Mouse (Mus musculus) intestine, postnatal 0 days (tissue): Measurements from ENCODE around the gene Stim1. TPM values are rescaled to one million over a fixed set of nuclear protein-coding genes. Genes with fewer than 3 reads are reported as not detected.
A peak's percentile ranks its signal among the peaks of the same experiment; 100 is the strongest.
"Not testable (repeated sequence)": the region's sequence is repeated elsewhere in the genome, so short reads cannot be mapped to it uniquely, and the experiment has no call there.

ENCODE experiments used
- ATAC-seq: fragments of 200-750 bp; cut with Nextera tagmentation; 2 replicates; pipeline ENCODE4 v1.8.0; 2017; ENCODE audit warnings: mild to moderate bottlenecking, moderate TSS enrichment, moderate library complexity
- H3K27ac ChIP-seq: fragments of 300-500 bp; sonication (generic); 2 replicates; pipeline ENCODE4 v1.5.1; 2014; ENCODE audit warnings: mild to moderate bottlenecking, low read depth, low read length, moderate library complexity
- H3K27me3 ChIP-seq: fragments of 300-500 bp; sonication (generic); replicated peaks from 2 replicates; pipeline ENCODE4 v1.6.1; 2014; ENCODE audit warnings: low read length, mixed read lengths; ENCODE audit not compliant: control insufficient read depth, insufficient read depth
- H3K36me3 ChIP-seq: fragments of 300-500 bp; sonication (generic); 2 replicates; pipeline ENCODE4 v1.6.1; 2014; ENCODE audit warnings: mild to moderate bottlenecking, moderate library complexity; ENCODE audit not compliant: control insufficient read depth, insufficient read depth
- H3K4me1 ChIP-seq: fragments of 300-500 bp; sonication (generic); replicated peaks from 2 replicates; pipeline ENCODE4 v1.6.1; 2014; ENCODE audit warnings: antibody characterized with exemption, low read length, mixed read lengths; ENCODE audit not compliant: control insufficient read depth, insufficient read depth
- H3K4me2 ChIP-seq: fragments of 300-500 bp; sonication (generic); replicated peaks from 2 replicates; pipeline ENCODE4 v1.6.1; 2014; ENCODE audit warnings: low read depth, mild to moderate bottlenecking, moderate library complexity
- H3K4me3 ChIP-seq: fragments of 300-500 bp; sonication (generic); 2 replicates; pipeline ENCODE4 v1.5.1; 2014; ENCODE audit warnings: low read depth, low read length
- H3K9ac ChIP-seq: fragments of 300-500 bp; sonication (generic); 2 replicates; pipeline ENCODE4 v1.6.1; 2014; ENCODE audit warnings: mild to moderate bottlenecking, low read depth, low read length
- H3K9me3 ChIP-seq: fragments of 300-500 bp; sonication (generic); 2 replicates; pipeline ENCODE4 v1.6.1; 2016; ENCODE audit warnings: mixed run types; ENCODE audit not compliant: control insufficient read depth
- CTCF ChIP-seq: sonication (generic); IDR thresholded peaks from 2 replicates; pipeline ENCODE4 v1.5.1; 2016; ENCODE audit warnings: low read depth, mild to moderate bottlenecking, control low read depth, antibody characterized with exemption, moderate library complexity
- WGBS: fragments of 180-500 bp; shearing (Covaris S2); extraction: QIAGEN DNeasy Blood & Tissue Kit; methylation state at CpG from one replicate; pipeline ENCODE4 v1.1.7; 2014; 5-methylcytosine and 5-hydroxymethylcytosine counted together
- polyA plus RNA-seq: library from polyadenylated mRNA; unstranded; fragments of >200 nt; fragmentation: Nextera tagmentation; extraction: Ambion mirVana; gene quantifications from 2 replicates; pipeline ENCODE4 v1.2.1, GENCODE M21; 2015

Gene Stim1
- polyA plus RNA-seq, 1 experiment from 2014 or later: 13.0 TPM

DNA sequence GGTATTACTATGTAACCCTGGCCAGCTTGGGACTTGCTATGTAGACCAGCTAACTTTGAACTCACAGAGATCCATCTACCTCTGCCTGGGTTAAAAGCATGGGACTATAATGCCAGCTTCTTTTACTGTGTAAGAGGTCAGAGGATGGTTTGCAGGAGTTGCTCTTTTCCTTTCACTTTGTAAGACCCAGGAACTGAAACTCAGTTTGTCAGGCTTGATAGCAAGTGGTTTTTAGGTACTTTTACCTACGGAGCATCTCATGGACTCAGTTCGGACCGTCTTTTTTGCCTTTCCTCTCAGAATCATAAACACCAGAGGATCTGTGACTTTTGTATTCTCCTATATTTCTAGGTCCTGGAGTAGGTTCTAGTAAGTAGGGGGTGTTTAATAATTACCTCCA, 128.7 kb downstream of the Stim1 start:
- Histone ChIP-seq H3K36me3 (no peaks in the 10 kb centered on the region), H3K27me3 (no peaks in the 10 kb centered on the region), H3K4me3 (no peak overlapping the region), H3K27ac (no peak overlapping the region), H3K4me1 (no peaks in the 10 kb centered on the region), H3K9me3 (no peaks in the 10 kb centered on the region), H3K9ac (no peak overlapping the region), H3K4me2 (no peak overlapping the region)
- 94% methylated on average over 3 of the region's 3 CpGs for WGBS
- ATAC-seq: no peak
- no peak for TF ChIP-seq CTCF

DNA sequence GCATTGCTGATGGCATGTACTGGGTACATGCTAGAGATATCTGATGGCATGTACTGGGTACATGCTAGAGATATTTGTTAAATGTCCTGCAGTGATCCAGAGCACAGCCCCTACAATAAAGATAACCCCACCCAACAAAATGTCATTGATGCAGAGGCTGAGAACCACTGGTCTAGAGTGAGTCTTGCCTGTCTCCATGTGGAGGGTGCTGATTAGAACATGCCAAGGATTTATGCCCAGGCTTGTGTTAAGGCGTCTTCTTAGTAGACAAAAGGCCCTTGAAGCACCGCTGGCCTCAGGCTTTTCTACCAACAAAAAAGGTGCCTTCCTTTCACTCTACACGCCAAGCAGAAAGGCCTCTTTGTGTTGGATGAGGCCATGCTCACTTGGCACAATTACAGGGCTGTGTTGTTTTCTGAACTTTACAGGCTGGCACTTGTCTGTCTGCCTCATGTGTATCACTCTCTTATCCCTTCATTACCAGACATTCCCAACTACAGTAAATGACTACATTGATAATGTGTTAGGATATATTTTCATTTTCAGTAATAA, 131.7 kb downstream of the Stim1 start:
- WGBS: 84% methylated on average over 3 of the region's 3 CpGs
- H3K4me2 ChIP-seq: no peak overlapping the region
- no peaks in the 10 kb centered on the region for H3K9me3 ChIP-seq
- no peak overlapping the region for H3K4me3 ChIP-seq
- H3K27ac ChIP-seq: no peak overlapping the region
- no peak for TF ChIP-seq CTCF
- no peaks in the 10 kb centered on the region for H3K36me3 ChIP-seq
- no peaks in the 10 kb centered on the region for H3K27me3 ChIP-seq
- no peak overlapping the region for H3K9ac ChIP-seq
- no peaks in the 10 kb centered on the region for H3K4me1 ChIP-seq
- ATAC-seq: no peak

GRCm38 (mm10) chr7:102404118-102404517, 136.5 kb downstream of the Stim1 start:
- H3K9ac ChIP-seq: no peak overlapping the region
- H3K9me3 ChIP-seq: no peaks in the 10 kb centered on the region
- H3K27me3 ChIP-seq: no peaks in the 10 kb centered on the region
- peak; percentile 30 for TF ChIP-seq CTCF
- WGBS: 91% methylated on average over 2 of the region's 2 CpGs
- H3K27ac ChIP-seq: no peak overlapping the region
- no peaks in the 10 kb centered on the region for H3K36me3 ChIP-seq
- no peak overlapping the region for H3K4me3 ChIP-seq
- H3K4me1 ChIP-seq: no peaks in the 10 kb centered on the region
- H3K4me2 ChIP-seq: no peak overlapping the region
- no peak for ATAC-seq

- no peak for ATAC-seq
- H3K27ac ChIP-seq: no peak overlapping the region
- no peak overlapping the region for H3K9ac ChIP-seq
- TF ChIP-seq CTCF: no peak
- H3K4me1 ChIP-seq: no peaks in the 10 kb centered on the region
- no peak overlapping the region for H3K4me3 ChIP-seq
- H3K27me3 ChIP-seq: no peaks in the 10 kb centered on the region
- H3K4me2 ChIP-seq: no peak overlapping the region
- no peaks in the 10 kb centered on the region for H3K9me3 ChIP-seq
- 0 out of 2 replicates have a peak, but pooled peaks cover 4% of the 10 kb centered on the region for H3K36me3 ChIP-seq
Observed at GRCm38 (mm10) chr7:102407440-102407839, 139.8 kb downstream of the Stim1 start.

GRCm38 (mm10) chr7:102415272-102415671, 147.7 kb downstream of the Stim1 start:
- H3K4me3 ChIP-seq, H3K36me3 ChIP-seq, ATAC-seq, H3K27ac ChIP-seq, H3K27me3 ChIP-seq, H3K4me1 ChIP-seq, H3K9ac ChIP-seq, H3K9me3 ChIP-seq, H3K4me2 ChIP-seq: not testable (repeated sequence)
- WGBS: 96% methylated on average over 9 of the region's 9 CpGs

- ATAC-seq: no peak
- H3K4me2 ChIP-seq: no peak overlapping the region
- TF ChIP-seq CTCF: no peak
- 0 out of 2 replicates have a peak, but pooled peaks cover 4% of the 10 kb centered on the region for H3K36me3 ChIP-seq
- 65% methylated on average over 6 of the region's 6 CpGs for WGBS
- no peak overlapping the region for H3K4me3 ChIP-seq
- H3K9ac ChIP-seq: no peak overlapping the region
- no peaks in the 10 kb centered on the region for H3K9me3 ChIP-seq
- no peak overlapping the region for H3K27ac ChIP-seq
- no peaks in the 10 kb centered on the region for H3K27me3 ChIP-seq
- H3K4me1 ChIP-seq: no peaks in the 10 kb centered on the region
Observed at GRCm38 (mm10) chr7:102415841-102416240, 148.2 kb downstream of the Stim1 start.

GRCm38 (mm10) chr7:102417398-102417797, 149.8 kb downstream of the Stim1 start:
- ATAC-seq: peak; percentile 49; the same call in 1 of the 2 replicates
- 0 out of 2 replicates have a peak, but pooled peaks cover 5% of the 10 kb centered on the region for H3K36me3 ChIP-seq
- H3K27ac ChIP-seq: no peak overlapping the region
- H3K4me1 ChIP-seq: no peaks in the 10 kb centered on the region
- no peak overlapping the region for H3K9ac ChIP-seq
- no peaks in the 10 kb centered on the region for H3K9me3 ChIP-seq
- WGBS: 5% methylated on average over 4 of the region's 4 CpGs
- no peak overlapping the region for H3K4me2 ChIP-seq
- TF ChIP-seq CTCF: peak; percentile 92
- H3K27me3 ChIP-seq: no peaks in the 10 kb centered on the region
- H3K4me3 ChIP-seq: no peak overlapping the region
